Mouse (Mus musculus) bone marrow macrophage, adult 2 months (primary cell): Measurements from ENCODE around the gene Vmn1r50. TPM values are rescaled to one million over a fixed set of nuclear protein-coding genes. Genes with fewer than 3 reads are reported as not detected.
"Not testable (repeated sequence)": the region's sequence is repeated elsewhere in the genome, so short reads cannot be mapped to it uniquely, and the experiment has no call there.

Source experiments
- H3K27ac ChIP-seq: 2 replicates; pipeline ENCODE4 v1.5.1; 2012; ENCODE audit warnings: low read depth, low read length; ENCODE audit not compliant: insufficient read depth
- H3K4me1 ChIP-seq: 2 replicates; pipeline ENCODE4 v1.6.1; 2012; ENCODE audit warnings: low read length; ENCODE audit not compliant: control insufficient read depth, insufficient read depth
- H3K4me3 ChIP-seq: 2 replicates; pipeline ENCODE4 v1.5.1; 2012; ENCODE audit warnings: mild to moderate bottlenecking, low read length, moderate library complexity; ENCODE audit not compliant: insufficient read depth
- CTCF ChIP-seq: IDR thresholded peaks from 2 replicates; pipeline ENCODE4 v1.5.1; 2012; ENCODE audit warnings: low read depth, mild to moderate bottlenecking, low read length, moderate library complexity
- POLR2A ChIP-seq: IDR thresholded peaks from 2 replicates; pipeline ENCODE4 v1.6.1; 2012; ENCODE audit warnings: mild to moderate bottlenecking, low read depth, low read length, borderline replicate concordance
- polyA plus RNA-seq: library from polyadenylated mRNA; stranded (reverse); fragments of >200 nt; gene quantifications from 2 replicates; pipeline ENCODE4 v1.2.4, GENCODE M21; 2012; ENCODE audit not compliant: missing spikeins, insufficient read depth, insufficient read length

Gene Vmn1r50
- polyA plus RNA-seq = not detected in 2 replicates

DNA sequence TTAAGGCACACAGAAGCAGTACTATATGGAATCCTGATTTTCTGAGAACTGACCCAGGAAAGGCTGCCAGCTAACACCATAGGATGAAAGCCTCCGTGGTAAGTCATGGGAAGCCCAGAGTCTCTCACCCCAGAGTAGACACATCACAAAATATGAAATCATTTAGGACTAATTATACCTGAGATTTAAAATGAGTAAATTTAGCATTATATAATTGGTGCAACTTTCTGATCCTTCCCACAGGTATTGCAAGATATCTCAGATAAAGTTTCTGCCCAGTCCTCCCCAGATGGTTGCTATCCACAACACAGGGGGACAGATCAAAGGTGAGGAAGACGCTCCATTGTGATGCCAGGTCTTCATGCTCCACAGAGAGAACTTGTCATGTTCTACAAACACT is at the start of gene Vmn1r50:
Vmn1r50 (plus strand) TSS at position 301 of the 400 bp plus-strand sequence.
- Histone ChIP-seq H3K4me1 (no peaks in the 10 kb centered on the region), H3K27ac (no peak within 1 kb of the TSS), H3K4me3 (no peak within 1 kb of the TSS)
- TF ChIP-seq POLR2A (no peak), CTCF (no peak)

DNA sequence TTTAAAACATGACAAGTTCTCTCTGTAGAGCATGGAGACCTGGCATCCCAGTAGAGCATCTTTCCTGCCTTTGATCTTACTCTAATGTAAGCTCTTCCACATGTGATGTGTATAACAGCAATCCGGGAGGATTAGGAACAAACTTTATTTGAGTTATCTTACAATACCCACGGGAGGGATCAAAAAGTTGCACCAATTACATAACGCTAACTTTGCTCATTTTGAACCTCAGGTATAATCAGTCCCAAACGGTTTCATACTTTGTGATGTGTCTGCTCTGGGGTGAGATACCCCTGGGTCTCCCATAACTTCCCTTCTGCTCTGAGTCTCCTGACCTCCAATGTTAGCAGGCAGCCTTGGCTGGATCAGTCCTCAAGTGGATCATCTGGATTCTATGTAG is 22.8 kb upstream of the Vmn1r50 start, which contains the start of gene Vmn1r49:
Vmn1r49 (minus strand) TSS at position 101 of the 400 bp plus-strand sequence.
- H3K27ac ChIP-seq = no peak within 1 kb of the TSS
- TF ChIP-seq POLR2A (no peak), CTCF (no peak)
- H3K4me1 ChIP-seq = no peaks in the 10 kb centered on the region
- H3K4me3 ChIP-seq = no peak within 1 kb of the TSS

DNA sequence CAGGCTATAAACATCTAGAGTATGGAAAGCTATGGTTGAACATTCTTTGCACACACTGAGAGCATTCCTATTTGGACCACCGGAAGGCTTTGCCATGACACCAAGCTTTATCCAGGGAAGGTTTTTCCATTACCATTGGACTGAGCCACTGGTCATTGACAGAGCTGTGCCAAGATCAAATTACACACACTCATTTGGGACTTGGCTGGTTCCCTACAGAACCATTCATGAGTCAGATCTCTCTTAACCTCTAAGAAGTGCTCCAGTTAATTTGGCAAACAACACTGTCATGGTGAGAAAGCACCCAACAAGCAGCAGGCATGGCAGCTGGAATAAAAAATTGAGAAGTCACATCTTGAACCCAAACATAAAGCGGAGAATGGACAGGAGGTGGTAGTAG is 664 bp upstream of the Vmn1r50 start:
- no peak for TF ChIP-seq POLR2A
- TF ChIP-seq CTCF = no peak
- no peaks in the 10 kb centered on the region for H3K4me1 ChIP-seq
- H3K4me3 ChIP-seq = no peak overlapping the region
- H3K27ac ChIP-seq = no peak overlapping the region

DNA sequence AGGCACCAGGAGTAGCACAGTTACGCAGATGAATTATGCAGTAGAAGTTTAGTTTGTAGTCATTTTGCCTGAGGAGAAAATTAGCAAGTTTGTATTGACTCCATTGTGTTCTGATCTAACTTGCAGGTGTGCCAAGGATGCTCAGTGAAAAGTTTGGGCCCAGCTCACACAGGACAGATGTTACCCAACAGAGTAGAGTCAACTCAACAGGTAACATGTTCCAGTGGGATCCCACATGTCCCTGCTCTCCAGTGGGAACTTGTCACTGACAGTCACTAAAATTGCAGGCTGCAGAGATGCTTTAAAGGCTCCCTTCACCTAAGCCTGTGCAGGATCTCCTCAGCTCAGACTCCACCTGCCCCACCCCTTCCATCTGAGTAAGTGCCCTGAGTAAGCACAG is 21.1 kb downstream of the Vmn1r50 start, which contains the start of gene Vmn1r51:
Vmn1r51 (plus strand) TSS at position 301 of the 400 bp plus-strand sequence.
- H3K4me1 ChIP-seq, H3K4me3 ChIP-seq, H3K27ac ChIP-seq: not testable (repeated sequence)

Other genes starting within 250 kb of the Vmn1r50 start
- gene Vmn1r42, start 225.0 kb upstream of the Vmn1r50 start, polyA plus RNA-seq = not detected in 2 replicates
- 0.13 TPM in 1 of 2 replicates, not detected in the other for gene Vmn1r43, start 225.0 kb upstream of the Vmn1r50 start, polyA plus RNA-seq
- not detected in 2 replicates for gene Vmn1r44, start 217.8 kb upstream of the Vmn1r50 start, polyA plus RNA-seq
- not detected in 2 replicates for gene Vmn1r45, start 160.8 kb upstream of the Vmn1r50 start, polyA plus RNA-seq
- gene Vmn1r46, start 132.1 kb upstream of the Vmn1r50 start, polyA plus RNA-seq = 0.05 and 0.15 TPM in 2 replicates
- gene Vmn1r47, start 85.3 kb upstream of the Vmn1r50 start, polyA plus RNA-seq = not detected in 2 replicates
- gene Vmn1r48, start 64.6 kb upstream of the Vmn1r50 start, polyA plus RNA-seq = not detected in 2 replicates
- not detected in 2 replicates for gene Vmn1r49, start 22.9 kb upstream of the Vmn1r50 start, polyA plus RNA-seq
- not detected in 2 replicates for gene Vmn1r51, start 21.2 kb downstream of the Vmn1r50 start, polyA plus RNA-seq
- not detected in 2 replicates for gene Vmn1r52, start 73.4 kb downstream of the Vmn1r50 start, polyA plus RNA-seq
- not detected in 2 replicates for gene V1ra8, start 101.4 kb downstream of the Vmn1r50 start, polyA plus RNA-seq
- gene Vmn1r53, start 123.0 kb downstream of the Vmn1r50 start, polyA plus RNA-seq = not detected in 2 replicates
- gene Vmn1r54, start 144.9 kb downstream of the Vmn1r50 start, polyA plus RNA-seq = not detected in 2 replicates
- gene BC048671, start 199.8 kb downstream of the Vmn1r50 start, polyA plus RNA-seq = not detected in 2 replicates
- not detected in 2 replicates for gene Chst13, start 223.8 kb downstream of the Vmn1r50 start, polyA plus RNA-seq
- gene Uroc1, start 231.9 kb downstream of the Vmn1r50 start, polyA plus RNA-seq = not detected in 2 replicates